Mouse (Mus musculus) natural killer cell, adult 2 months (primary cell): Measurements from ENCODE around the gene Clasrp.
"Not testable (repeated sequence)": the region's sequence is repeated elsewhere in the genome, so short reads cannot be mapped to it uniquely, and the experiment has no call there.

Experiments
- DNase-seq, 2 experiments: peaks; one replicate each; pipeline ENCODE4 v3.0.0; 2022; ENCODE audit warnings: low spot score in 2 of 2

The Clasrp gene

GRCm38 (mm10) chr7:19609641-19610332, 5.5 kb upstream of the Clasrp start:
- DNase-seq = no peak

DNA sequence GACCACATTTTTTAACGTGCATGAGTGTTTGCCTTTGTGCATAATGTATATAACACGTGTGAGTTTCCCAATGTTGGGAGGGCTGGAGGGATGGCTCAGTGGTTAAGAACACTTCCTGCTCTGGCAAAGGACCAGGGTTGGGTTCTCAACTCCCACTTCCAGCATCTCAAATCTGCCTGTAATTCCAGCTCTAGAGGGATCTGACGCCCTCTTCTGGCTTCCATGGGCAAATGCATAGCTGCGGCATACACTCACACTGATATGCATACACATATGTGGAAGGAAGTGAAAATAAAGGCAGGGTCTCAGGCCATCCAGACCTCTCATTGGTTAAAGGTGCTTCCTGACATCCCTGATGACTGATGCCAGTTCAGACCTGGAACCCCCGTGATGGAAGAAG, 3.0 kb upstream of the Clasrp start:
- DNase-seq = no peak

DNA sequence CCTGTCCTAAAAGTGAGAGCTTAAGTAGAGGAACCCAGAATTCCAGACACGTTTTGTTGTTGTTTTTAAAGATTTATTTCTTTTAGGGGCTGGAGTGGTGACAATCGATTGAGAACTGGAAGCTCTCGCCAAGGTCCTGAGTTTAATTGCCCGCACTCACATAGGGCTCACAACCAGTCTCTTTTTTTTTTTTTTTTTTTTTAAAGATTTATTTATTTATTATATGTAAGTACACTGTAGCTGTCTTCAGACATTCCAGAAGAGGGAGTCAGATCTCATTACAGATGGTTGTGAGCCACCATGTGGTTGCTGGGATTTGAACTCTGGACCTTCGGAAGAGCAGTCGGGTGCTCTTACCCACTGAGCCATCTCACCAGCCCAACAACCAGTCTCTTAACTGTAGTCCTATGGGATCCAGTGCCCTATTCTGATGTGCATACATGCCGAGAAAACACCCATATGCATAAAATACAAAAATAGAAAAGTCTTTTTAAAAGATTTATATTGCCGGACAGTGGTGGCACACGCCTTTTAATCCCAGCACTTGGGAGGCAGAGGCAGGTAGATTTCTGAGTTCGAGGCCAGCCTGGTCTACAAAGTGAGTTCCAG, 424 bp upstream of the Clasrp start:
- DNase-seq = not testable (repeated sequence)

DNA sequence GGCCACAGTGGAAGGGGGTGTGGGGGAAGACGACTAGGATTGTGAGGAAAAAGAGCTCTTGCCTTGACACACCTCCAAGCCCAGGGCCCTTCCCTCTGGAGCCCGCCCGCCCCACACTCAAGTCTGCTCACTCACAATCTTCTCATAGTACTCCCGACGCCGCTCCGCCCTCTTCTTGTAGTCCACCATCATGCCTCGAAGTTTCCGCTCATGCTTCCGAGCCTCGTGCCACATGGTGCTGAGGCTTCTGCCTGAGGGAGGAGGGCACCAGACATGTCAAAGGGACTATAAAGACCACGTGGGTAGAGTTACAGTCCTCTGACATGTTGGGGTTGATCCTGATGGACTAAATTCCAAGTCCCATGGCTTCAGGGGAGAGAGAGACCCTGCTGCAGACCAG, 1.2 kb downstream of the Clasrp start:
- DNase-seq = no peak

DNA sequence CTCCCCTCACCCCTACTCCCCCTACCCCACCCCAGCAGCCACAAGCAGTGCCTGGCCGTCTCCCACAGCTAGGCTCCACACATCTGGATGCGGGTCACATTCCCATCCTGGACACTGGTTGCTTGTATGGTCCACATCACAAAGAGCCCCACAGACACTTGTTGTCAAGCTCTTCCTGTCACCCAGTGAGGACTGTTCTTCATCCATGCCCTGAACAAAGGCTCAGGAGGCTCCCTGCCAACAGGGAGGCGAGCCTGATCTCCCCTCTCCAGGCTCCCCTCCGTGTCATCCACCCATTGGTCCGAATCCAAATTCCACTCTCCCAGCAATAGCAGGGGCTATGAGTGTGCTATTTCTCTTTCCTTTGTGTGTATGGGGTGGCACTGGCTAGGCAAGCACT, 3.7 kb downstream of the Clasrp start:
- DNase-seq = no peak

DNA sequence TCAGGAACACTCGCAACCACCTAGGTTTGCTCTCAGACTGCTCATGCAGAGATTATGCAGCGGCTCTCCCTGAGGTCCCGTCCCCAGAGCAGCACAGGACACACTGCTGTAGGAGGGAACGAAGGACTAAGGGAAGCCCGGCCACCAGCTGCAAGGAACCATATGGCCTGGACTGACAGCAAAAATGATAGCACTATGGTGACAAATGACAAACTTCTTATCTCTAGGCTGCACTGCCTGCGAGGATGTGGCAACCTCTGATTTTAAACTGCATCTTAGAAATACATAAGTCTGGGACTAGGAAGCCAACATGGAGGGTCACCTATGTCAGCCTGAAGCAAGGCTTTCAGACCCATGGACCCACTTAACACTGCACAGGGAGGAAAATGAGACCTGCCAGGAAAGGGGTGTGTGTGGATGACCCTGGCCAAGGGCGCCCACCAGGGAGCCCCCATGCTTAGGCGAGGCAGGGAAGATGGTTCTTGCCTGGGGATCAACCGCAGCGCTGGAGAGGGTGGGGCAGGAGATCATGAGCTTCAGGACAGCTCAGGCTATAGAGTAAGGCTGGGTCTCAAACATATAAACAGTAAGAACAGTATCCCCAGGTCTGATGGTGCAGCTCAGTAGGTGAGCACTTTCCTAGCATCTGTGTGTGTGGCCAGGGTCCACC, 11.1 kb downstream of the Clasrp start:
- no peak for DNase-seq

- DNase-seq = peak; percentile 67 to 82
Measured at GRCm38 (mm10) chr7:19589917-19590316, 14.4 kb downstream of the Clasrp start.

GRCm38 (mm10) chr7:19589207-19589606, 15.1 kb downstream of the Clasrp start:
- DNase-seq = peak; percentile 20 to 55

DNA sequence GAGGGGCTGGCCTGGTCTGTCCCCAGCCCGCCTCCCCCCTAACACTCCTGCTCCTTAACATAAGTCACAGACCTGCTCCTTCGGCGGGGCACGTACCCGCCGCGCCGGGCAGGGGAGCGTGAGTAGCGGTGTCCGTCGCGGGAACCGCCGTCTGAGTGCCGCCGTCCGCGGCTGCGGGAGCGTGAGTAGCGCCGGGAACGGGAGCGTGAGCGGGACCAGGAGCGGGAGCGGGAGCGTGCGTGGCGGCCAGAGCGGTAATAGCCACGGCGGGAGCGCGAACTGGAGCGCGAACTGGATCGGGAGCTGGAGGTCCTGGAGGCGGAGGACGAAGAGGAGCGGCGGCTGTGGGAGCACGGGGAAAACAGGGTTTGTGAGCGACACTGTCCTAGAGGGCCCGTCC, 18.0 kb downstream of the Clasrp start:
- DNase-seq = no peak

DNA sequence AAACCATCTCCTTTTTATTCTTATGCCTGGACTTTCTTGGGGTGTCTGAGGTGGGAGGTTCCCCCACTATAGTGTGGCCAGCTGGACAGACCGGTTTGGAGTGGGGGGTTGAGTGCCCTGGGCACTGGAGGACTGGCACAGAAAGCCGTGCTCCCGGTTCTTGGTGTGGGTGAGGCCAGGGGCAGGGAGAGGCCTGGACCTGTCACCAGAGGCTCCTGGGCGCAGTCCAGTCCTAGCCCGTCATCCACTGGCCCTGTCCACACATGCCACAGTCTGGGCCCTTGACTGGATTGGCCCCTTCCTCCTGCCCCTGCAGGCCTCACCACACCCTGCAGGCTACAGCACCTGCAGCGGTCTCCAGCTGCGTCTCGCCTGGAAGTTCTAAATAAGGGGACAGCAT, 23.7 kb downstream of the Clasrp start:
- no peak for DNase-seq

GRCm38 (mm10) chr7:19579751-19580150, 24.5 kb downstream of the Clasrp start:
- DNase-seq = no peak

DNA sequence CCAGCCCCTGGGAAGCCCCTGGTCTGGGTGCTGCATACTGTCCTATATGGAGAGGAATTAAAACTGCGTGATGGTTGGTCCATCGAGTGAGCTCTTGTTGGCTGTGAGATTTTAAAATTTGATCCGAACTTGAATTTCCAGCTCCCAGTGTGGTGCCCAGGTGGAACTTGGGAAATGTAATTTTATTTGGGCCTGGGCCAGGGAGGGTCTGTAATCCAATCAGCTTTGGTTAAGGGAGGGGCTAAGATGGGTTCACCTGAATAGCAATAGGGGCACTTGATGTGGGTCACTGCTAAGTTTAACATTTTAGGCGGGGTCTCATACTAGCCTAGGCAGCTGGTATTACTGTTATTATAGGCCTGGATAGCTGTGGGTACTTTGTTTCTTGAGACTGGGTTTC, 25.9 kb downstream of the Clasrp start:
- no peak for DNase-seq

DNA sequence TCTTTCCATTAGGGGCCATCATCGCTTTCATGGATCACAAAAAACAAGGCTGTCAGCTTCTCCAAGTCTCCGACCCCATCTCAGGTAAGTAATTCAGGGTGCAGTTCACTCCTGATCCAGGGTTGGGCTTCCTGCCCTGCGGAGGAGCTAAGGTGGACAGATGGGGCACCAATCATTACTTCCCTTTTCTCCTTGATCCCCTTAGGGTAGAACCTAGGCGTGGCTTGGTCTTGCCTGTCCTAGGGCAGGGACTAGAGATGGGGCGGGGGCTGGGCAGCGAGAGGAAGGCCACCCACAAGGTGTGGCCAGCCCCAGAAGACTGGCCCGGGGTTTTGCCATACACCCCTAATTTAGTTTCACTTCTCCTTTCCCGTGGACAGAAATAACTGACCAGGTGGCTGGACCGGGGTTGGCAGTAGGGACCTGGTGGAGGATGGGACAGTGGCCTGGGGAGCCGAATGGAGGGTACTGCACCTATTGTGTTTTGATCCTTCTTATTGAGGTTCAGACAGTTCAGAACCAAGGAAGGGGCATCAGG, 26.3 kb downstream of the Clasrp start:
- peak; percentile 39 to 51 for DNase-seq

GRCm38 (mm10) chr7:19577141-19577852, 27.0 kb downstream of the Clasrp start, which contains the start of the genes Zfp296 and Gemin7:
Gene Zfp296 (plus strand): TSS chr7:19577287.
Gene Gemin7 (minus strand): TSS chr7:19577595.
- peak; percentile 41 to 61 for DNase-seq

DNA sequence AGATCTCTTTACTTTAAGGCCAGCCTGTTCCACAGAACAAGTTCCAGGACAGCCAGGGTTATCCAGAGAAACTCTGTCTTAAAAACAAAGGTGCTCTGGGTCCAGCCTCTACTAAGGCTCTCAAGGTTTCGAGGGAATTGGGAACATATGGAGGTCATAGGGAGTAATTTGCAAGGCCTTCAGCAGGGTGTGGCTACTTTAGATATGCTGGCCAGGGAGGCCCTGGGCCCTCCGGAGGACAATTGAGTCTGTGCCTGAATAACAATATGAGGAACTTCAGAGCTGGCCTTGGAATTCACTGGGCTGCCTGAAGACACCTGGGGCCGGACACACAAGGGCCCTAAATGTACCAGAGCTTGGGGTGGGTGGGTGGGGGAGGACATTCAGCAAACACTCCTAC, 28.7 kb downstream of the Clasrp start:
- DNase-seq = no peak

GRCm38 (mm10) chr7:19573776-19574140, 30.5 kb downstream of the Clasrp start:
- no peak for DNase-seq

DNA sequence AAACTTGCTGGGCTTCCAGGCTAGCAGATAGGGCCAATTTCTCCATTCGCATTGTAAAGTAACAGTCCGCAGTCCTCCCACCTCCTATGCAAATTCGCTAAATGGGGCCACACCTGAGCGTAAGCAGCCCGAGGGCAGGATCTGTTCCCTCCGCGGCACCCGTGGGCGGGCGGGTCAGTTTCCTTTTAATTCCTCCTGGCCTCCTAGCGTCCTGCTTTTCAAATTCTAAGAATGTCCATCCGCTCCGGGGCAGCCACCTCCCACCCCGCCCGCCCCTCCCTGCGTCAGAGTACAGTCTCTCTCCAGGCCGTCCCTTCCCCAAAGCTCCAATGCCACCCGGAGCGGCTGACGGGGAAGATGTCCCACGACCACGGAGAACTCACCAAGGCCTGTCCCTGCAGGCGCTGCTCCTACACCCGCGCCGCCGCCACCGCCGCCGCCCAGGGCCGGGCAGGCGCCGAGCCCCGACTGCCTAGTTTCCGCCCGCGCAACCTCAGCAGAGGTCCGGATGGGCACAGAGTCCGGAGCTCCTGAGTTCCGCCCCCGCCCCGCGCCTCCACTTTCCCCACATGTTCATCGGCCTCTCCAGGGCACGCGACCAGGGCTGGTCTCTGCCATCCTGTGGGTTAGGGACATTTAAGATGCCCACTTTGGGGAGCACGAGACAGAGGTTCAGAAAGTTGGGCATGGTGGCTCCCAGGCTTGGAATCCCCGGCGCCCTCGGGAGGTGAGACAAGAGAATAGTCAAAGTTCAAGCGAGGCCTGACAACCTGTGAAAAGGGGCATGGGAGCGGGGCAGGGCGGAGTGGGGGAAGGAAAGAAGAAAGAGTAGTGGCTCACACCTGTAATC, 31.1 kb downstream of the Clasrp start:
- DNase-seq = peak; percentile 66 to 78

DNA sequence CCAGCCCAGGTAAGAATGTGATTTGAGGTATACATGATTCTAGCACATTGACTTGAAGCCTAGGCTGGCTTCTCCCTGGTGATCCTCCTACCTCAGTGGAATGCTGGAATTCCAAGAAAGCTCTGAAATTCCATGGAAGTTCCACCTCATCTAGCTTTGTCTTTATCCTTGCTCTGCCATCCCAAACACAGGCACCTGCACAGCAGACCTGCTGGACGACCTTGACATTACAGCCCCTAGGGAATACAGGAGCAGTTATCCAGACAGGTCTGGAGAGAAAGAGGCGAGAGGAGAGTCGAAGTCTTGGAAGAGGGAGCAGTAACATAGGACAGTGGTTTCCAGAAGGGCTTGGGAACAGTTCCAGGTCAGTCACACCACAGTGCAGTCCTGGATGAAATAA, 34.6 kb downstream of the Clasrp start:
- DNase-seq = no peak

- no peak for DNase-seq
Measured at GRCm38 (mm10) chr7:19567426-19567825, 36.9 kb downstream of the Clasrp start.

DNA sequence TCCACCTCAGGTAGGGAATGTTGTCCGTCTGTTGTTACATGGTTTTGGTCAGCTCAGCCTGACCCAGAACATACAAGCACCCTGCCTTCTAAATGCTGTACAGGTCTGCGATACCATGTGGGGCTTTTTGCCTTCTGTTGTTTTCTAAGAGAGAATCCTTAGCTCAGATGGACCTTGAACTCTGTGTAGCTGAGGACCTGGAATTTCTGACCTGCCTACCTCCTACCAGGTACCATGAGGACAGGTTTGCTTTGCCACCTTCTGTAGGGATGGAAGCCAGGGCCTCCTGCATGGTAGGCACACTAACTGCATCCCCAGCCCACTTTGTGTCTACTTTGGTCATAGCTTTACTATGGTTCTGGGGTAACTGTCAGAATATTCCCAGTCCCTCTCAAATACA, 38.5 kb downstream of the Clasrp start:
- no peak for DNase-seq

DNA sequence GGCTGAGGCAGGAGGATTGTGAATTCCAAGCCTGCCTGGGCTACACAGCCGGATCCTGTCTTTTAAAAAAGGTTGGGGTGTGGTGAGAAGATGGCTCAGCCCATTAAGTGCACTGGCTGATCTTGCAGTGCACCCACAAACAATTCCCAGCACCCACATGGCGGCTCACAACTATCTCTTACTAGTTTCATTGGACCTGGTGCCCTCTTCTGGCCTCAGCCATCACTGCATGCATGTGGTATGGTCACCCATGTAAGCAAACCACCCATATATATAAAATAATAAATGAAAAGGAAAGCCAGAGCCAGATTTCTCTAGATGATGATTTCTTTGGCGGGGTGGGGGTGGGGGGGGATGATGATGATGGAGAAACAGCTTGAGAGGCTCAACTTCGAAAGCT, 39.8 kb downstream of the Clasrp start:
- peak in 1 of 2 experiments; percentile 17 for DNase-seq
